Mouse (Mus musculus) lung, postnatal 4 days (tissue): Measurements from ENCODE around the gene Ncoa1.
A peak's percentile ranks its signal among the peaks of the same experiment; 100 is the strongest.
"Not testable (repeated sequence)": the region's sequence is repeated elsewhere in the genome, so short reads cannot be mapped to it uniquely, and the experiment has no call there.

Experiments used
- DNase-seq, 2 experiments: peaks; one replicate each; pipeline ENCODE4 v3.0.0; 2021

Ncoa1 gene

DNA sequence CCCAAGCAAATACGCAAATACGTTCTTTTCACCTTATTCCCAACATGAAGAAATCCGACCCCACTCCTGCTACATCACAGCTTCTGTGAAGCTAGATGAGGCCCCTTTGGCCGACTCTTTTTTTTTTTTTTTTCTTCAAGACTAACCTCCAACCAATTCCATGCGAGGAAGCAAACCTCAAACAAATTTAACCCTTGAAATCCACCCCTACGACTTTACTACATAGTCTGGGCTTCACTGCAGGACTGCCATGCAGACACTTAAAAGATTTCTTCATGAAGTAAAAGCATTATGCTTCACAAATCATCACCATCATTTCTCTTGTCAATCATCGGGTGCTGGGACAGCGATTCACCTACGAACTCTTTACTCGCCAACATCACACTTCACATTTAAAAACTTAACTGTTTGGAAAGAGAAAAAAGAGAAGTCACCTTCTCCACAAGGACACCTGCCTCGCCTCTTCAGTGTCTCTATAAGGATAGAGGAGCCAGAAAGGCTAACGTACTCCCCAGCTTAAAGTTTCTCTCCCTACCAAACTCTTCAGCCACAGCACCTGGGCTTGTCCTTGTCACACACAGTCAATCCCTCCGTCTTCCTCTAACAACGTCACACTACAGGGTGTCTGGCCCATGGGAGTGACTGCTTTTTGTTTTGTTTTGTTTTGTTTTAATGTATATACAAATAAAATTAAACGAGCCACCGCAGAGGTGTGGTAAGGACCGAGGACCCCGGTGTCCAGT, 1.6 kb downstream of the Ncoa1 start:
- no peak for DNase-seq

GRCm38 (mm10) chr12:4469115-4469514, 7.9 kb downstream of the Ncoa1 start:
- no peak for DNase-seq

DNA sequence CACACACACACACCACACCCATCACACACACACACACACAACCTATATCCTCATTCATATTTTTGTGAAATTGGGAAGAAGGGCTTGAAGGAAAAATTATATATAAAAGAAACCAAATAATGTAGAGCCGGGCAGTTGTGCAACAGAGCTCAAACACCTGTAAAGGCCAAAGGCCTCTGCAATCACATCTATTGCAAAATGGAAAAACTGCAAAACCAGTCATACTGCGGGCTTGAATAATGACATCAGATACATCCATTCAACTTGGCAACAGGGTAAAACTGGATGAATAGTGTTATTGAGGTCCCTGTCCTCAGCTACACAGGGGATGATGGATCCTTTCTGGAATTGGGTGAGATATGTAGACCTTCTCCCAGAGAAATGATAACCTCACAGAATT, 13.3 kb downstream of the Ncoa1 start:
- no peak for DNase-seq

GRCm38 (mm10) chr12:4462420-4462819, 14.6 kb downstream of the Ncoa1 start:
- DNase-seq: no peak

GRCm38 (mm10) chr12:4460990-4461389, 16.0 kb downstream of the Ncoa1 start:
- DNase-seq: no peak

- no peak for DNase-seq
These were observed 21.9 kb downstream of the Ncoa1 start for GRCm38 (mm10) chr12:4454956-4455565.

- DNase-seq: no peak
These were observed 22.7 kb downstream of the Ncoa1 start for GRCm38 (mm10) chr12:4454248-4454647.

- DNase-seq: no peak
These were observed 24.7 kb downstream of the Ncoa1 start for GRCm38 (mm10) chr12:4452233-4452632.

DNA sequence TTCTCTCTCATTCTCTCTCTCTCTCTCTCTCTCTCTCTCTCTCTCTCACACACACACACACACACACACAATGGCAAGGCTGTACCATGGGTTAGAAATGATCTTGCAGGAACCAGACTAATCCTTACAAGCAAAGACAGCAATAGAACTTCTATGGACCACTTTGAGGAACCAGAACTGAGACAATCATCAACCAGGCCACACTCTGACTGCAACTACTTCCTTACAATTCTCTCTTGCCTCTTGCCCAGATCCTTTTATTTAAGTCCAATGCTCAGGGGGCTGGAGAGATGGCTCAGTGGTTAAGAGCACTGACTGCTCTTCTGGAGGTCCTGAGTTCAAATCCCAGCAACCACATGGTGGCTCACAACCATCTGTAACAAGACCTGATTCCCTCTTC, 26.5 kb downstream of the Ncoa1 start:
- not testable (repeated sequence) for DNase-seq

GRCm38 (mm10) chr12:4448076-4448589, 28.8 kb downstream of the Ncoa1 start:
- no peak for DNase-seq

- no peak for DNase-seq
These were observed 32.0 kb downstream of the Ncoa1 start for GRCm38 (mm10) chr12:4444946-4445345.

- no peak for DNase-seq
These were observed 35.5 kb downstream of the Ncoa1 start for GRCm38 (mm10) chr12:4441451-4441850.

DNA sequence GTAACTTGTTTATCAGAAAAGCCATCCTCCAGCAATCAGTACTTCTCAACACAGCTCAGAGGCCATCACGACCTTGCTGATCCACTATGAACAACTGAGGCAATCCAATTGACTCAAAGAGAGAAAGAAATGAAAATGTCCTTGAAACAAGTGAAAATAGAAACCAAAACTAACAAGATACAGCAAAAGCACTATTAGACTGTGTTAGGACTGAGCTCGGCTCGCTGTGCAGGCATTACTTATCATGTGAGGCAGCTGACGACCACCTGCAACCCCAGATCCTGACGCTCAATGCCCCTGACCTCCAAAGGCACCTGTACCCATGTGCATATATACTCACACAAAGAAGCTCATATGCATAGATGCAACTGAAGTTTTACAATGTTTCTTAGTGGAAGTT, 40.8 kb downstream of the Ncoa1 start:
- no peak for DNase-seq

DNA sequence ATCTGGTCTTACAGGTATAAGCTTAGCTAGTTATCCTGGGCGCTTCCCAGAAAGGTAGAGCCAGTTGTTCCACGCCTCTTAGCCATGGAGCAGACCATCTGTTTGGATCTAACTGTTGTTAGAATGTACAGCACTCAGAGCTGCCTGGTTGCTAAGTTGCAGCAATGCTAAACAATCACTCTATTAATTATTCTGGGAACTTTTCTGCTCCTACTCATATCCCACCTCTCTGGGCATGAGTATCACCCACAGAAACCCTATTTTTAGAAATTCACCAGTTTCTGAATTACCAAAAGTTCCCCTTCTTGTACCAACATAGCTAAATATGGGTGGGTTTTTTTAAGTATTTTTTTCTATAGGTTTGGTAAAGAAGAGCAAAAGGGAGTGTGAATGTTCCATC, 43.4 kb downstream of the Ncoa1 start:
- DNase-seq: no peak

DNA sequence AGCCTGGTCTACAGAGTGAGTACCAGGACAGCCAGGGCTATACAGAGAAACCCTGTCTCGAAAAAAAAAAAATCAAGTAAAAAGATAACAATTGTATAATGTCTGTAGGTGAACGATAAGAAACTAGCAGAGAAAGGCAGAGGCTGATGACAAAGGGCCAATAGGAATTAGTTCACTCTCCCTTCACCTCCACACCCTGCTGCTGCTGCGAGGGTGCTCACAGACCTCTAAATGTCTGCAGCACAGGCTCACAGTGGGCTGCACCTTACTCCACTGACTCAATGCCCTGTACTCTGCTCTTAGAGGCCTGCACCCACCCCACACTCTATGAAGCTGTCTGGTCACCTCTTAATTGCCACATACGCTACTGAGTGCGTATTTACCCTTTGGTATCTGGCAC, 45.0 kb downstream of the Ncoa1 start:
- DNase-seq: no peak

DNA sequence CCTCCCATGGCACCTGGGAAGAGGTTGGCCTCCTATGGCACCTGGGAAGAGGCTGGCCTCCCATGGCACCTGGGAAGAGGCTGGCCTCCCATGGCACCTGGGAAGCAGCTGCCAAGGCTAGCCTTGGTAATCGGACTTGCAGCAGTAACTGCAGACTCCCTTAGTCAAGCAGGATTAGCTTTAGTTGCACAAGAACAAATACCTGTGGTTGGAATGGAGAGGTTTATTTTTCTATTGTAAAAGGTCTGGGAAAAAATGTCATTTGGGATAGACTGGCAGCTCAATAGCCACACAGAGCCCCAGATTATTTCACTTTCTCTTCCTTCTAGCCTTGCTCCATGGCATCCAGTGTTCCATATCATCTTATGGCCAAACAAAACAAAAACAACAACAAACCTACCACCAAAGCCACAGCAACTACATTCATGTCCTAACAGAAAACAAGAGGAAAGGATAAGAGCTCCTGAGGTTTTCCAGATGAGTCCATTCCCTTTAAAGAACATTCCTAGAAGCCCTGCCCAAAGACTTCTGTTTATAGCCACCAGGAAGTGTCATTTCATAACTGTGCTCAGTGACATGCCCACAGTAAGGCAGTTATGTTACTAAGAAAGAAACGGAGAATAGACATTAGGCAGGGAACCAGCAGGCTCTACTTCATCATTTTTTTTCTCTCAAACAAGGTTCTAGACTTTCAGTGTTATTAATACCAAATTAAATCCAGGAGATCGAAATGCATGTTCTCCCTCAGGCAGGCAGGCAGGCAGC, 46.7 kb downstream of the Ncoa1 start:
- peak; percentile 5 to 25 for DNase-seq

DNA sequence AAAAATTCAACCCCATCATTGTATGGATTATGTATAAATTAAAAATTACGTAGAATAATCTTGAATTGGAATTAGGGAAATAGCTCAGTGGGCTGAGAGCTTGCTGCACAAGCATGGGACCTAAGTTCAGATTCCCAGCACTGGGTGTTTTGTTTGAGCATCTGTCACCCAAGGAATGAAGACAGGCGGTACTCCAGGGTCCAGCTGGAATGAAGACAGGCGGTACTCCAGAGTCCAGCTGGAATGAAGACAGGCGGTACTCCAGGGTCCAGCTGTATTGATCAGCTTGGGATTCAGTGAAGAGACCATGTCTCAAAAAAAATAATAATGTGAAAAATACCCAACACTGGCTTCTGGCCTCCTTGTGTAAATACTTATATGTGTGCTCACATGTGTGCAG, 58.2 kb downstream of the Ncoa1 start:
- no peak for DNase-seq

GRCm38 (mm10) chr12:4417626-4418263, 59.2 kb downstream of the Ncoa1 start:
- DNase-seq: no peak

GRCm38 (mm10) chr12:4407085-4407484, 69.9 kb downstream of the Ncoa1 start:
- DNase-seq: no peak

DNA sequence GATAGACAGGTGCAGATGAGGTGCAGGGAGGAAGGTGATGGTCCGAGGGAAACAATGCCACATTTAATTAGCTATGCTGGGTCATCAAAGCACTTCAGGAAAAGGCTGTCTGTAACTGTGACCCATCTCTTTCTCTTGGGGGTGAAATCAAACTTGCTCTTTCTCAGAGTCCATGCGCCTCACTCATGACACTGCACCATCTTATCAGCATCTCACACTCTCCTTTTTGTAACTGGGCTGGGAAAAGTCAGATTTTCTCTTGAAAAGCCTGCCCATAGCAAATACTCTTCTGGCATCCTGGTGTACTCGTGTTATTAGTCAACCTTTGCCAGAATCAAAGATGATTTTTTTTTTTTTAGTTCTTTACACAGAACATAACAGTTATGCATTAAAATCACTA, 70.8 kb downstream of the Ncoa1 start:
- DNase-seq: no peak

GRCm38 (mm10) chr12:4403206-4403605, 73.8 kb downstream of the Ncoa1 start:
- no peak for DNase-seq

DNA sequence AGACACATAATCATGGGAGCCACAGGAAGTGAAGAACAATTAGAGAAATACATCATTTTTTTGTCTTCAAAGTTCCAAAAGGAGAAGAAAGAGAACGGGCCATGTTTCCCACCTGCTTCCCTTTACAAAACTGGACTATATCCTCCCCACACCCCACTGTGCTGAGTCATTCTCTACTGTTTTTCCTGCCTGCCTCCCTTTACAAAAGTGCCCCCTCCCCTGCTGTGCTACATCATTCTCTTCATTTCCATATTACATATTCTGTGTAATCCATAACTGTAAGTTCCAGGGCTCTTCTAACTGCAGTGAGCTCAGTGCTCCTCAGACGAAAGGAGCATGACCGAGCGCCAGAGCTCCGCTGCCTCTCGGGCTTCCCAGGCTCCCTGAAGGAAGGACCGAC, 80.8 kb downstream of the Ncoa1 start:
- no peak for DNase-seq

GRCm38 (mm10) chr12:4392590-4392989, 84.4 kb downstream of the Ncoa1 start:
- no peak for DNase-seq
